Mouse (Mus musculus) CD4-positive, CD25-positive, alpha-beta regulatory T cell, adult 4 months (primary cell): Measurements from ENCODE around the gene Sema4c. TPM values are rescaled to one million over a fixed set of nuclear protein-coding genes. Genes with fewer than 3 reads are reported as not detected.
"Not testable (repeated sequence)": the region's sequence is repeated elsewhere in the genome, so short reads cannot be mapped to it uniquely, and the experiment has no call there.

ENCODE experiments used
- ATAC-seq: one replicate; pipeline ENCODE4 v1.8.0; 2017
- polyA plus RNA-seq, 2 experiments: library from polyadenylated mRNA; unstranded; fragments of 100-300 nt; shearing (Covaris generic); gene quantifications; one replicate each; pipeline ENCODE4 v1.2.1; 2017

The Sema4c gene
- polyA plus RNA-seq, 2 experiments from 2014 or later = 0.22 TPM; not detected in 1

GRCm38 (mm10) chr1:36555798-36556395, 2.3 kb downstream of the Sema4c start:
- no peak for ATAC-seq

GRCm38 (mm10) chr1:36554633-36555399, 3.3 kb downstream of the Sema4c start:
- ATAC-seq = no peak

GRCm38 (mm10) chr1:36552506-36552905, 5.6 kb downstream of the Sema4c start:
- ATAC-seq = no peak

GRCm38 (mm10) chr1:36551904-36552303, 6.2 kb downstream of the Sema4c start:
- ATAC-seq = no peak

- ATAC-seq = no peak
Measured at GRCm38 (mm10) chr1:36550075-36550863, 7.9 kb downstream of the Sema4c start.

- no peak for ATAC-seq
Measured at GRCm38 (mm10) chr1:36549491-36549890, 8.7 kb downstream of the Sema4c start.

- no peak for ATAC-seq
Measured at GRCm38 (mm10) chr1:36548771-36549170, 9.4 kb downstream of the Sema4c start.

GRCm38 (mm10) chr1:36547981-36548598, 10.1 kb downstream of the Sema4c start:
- no peak for ATAC-seq

- ATAC-seq = peak; percentile 97
Measured at GRCm38 (mm10) chr1:36546888-36547471, 11.2 kb downstream of the Sema4c start, which contains the start of gene Ankrd39. TSS of gene Ankrd39 (minus strand) at chr1:36547445.

GRCm38 (mm10) chr1:36545845-36546600, 12.1 kb downstream of the Sema4c start:
- ATAC-seq = no peak

- ATAC-seq = no peak
Measured at GRCm38 (mm10) chr1:36545382-36545781, 12.8 kb downstream of the Sema4c start.

- ATAC-seq = no peak
Measured at GRCm38 (mm10) chr1:36542925-36543324, 15.2 kb downstream of the Sema4c start.

- ATAC-seq = no peak
Measured at GRCm38 (mm10) chr1:36541844-36542243, 16.3 kb downstream of the Sema4c start.

- ATAC-seq = no peak
Measured at GRCm38 (mm10) chr1:36540807-36541206, 17.3 kb downstream of the Sema4c start.

- no peak for ATAC-seq
Measured at GRCm38 (mm10) chr1:36540132-36540531, 18.0 kb downstream of the Sema4c start.

GRCm38 (mm10) chr1:36539186-36539585, 19.0 kb downstream of the Sema4c start, which contains the start of gene Gm42417:
TSS of gene Gm42417 (minus strand) at chr1:36539429.
- ATAC-seq = no peak

- no peak for ATAC-seq
Measured at GRCm38 (mm10) chr1:36538727-36539126, 19.4 kb downstream of the Sema4c start.

- not testable (repeated sequence) for ATAC-seq
Measured at GRCm38 (mm10) chr1:36536783-36537182, 21.4 kb downstream of the Sema4c start, which contains the start of gene Ankrd23. TSS of gene Ankrd23 (minus strand) at chr1:36536883.

- ATAC-seq = no peak
Measured at GRCm38 (mm10) chr1:36536397-36536728, 21.8 kb downstream of the Sema4c start.

- ATAC-seq = no peak
Measured at GRCm38 (mm10) chr1:36535477-36536396, 22.4 kb downstream of the Sema4c start.
